Mouse (Mus musculus): ENCODE data around the gene Arl6ip6.

DNA sequence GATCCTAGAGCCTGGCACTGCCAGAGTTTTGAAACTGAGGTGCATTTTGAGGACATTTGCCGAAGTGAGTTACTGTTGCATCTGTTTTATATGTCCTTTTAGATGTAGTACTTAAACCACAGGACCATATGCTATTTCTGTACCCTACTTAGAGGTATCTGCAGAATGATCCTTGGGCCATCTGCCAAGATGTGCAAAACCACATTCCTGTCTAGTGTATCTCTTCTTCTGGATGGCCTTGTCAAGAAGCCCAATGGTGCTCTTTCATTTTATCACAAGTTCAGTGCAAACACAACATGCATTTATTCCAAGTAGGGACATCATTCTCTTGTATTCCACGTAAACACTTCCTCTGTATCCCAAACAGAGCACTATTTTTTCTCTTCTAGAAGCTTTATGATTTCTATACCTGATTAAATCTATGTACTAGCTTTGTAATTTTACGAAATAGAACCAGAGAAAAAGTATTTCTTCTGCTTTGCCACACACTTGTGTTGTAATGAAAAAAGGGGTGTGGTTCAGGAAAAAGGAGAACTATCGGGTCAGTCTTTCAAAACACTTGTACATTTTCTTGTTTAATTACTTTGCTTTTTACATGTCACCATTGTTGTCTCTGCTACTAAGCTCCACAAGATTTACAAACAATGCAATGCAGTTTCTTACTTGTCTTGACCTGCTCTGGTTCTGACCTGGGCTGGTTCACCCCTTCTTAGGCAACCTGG is 8.8 kb downstream of the Arl6ip6 start:
- TF ChIP-seq ZMIZ1 (IDR thresholded peaks at IDR 0.05; ENCODE audit: low read depth, low read length) (no peak), TCF12 (IDR thresholded peaks at IDR 0.05; ENCODE audit: low read depth, low read length) (peak; percentile 43; the same call in 1 of the 2 replicates)

Data from MEL (cell line).